Mouse (Mus musculus) cerebellum, adult 2 months (tissue): Measurements from ENCODE around the gene Svep1. TPM values are rescaled to one million over a fixed set of nuclear protein-coding genes. Genes with fewer than 3 reads are reported as not detected.

Experiments used
- DNase-seq, 2 experiments: peaks; one replicate each; pipeline ENCODE4 v3.0.0; 2021
- H3K27ac ChIP-seq: fragments of 200-500 bp; 2 replicates; pipeline ENCODE4 v1.5.1; 2012; ENCODE audit warnings: low read length, control low read depth, inconsistent platforms; ENCODE audit not compliant: insufficient read depth
- H3K27me3 ChIP-seq: fragments of 200-500 bp; 2 replicates; pipeline ENCODE4 v1.6.1; 2012; ENCODE audit warnings: inconsistent platforms, mild to moderate bottlenecking, low read length, moderate library complexity; ENCODE audit not compliant: control insufficient read depth, insufficient read depth
- H3K4me1 ChIP-seq: fragments of 200-500 bp; 2 replicates; pipeline ENCODE4 v1.6.1; 2011; ENCODE audit warnings: low read length; ENCODE audit not compliant: control insufficient read depth, insufficient read depth
- H3K4me3 ChIP-seq: fragments of 200-500 bp; replicated peaks from 2 replicates; pipeline ENCODE3; 2011; ENCODE audit warnings: mild to moderate bottlenecking, low read depth, low read length, control low read depth; ENCODE audit not compliant: insufficient read depth
- CTCF ChIP-seq: fragments of 200-500 bp; IDR thresholded peaks from 2 replicates; pipeline ENCODE4 v1.5.1; 2011; ENCODE audit warnings: low read depth, mild to moderate bottlenecking, control low read depth, low read length, moderate library complexity, borderline replicate concordance; ENCODE audit not compliant: insufficient read depth
- POLR2A ChIP-seq: fragments of 200-500 bp; IDR thresholded peaks from 2 replicates; pipeline ENCODE4 v1.6.1; 2011; ENCODE audit warnings: low read length, control low read depth, borderline replicate concordance; ENCODE audit not compliant: insufficient read depth
- WGBS: fragments of 180-500 bp; shearing (Covaris S2); methylation state at CpG from one replicate; pipeline ENCODE4 v1.1.7; 2018; 5-methylcytosine and 5-hydroxymethylcytosine counted together
- polyA plus RNA-seq: library from polyadenylated mRNA; depleted of rRNA; stranded (reverse); fragments of >200 nt; gene quantifications from 2 replicates; pipeline ENCODE4 v1.2.3, GENCODE M21; 2012

The Svep1 gene
- polyA plus RNA-seq, 1 experiment: 10.1 TPM

GRCm38 (mm10) chr4:58210557-58211090, 4.0 kb upstream of the Svep1 start:
- H3K27me3 ChIP-seq: no peaks in the 10 kb centered on the region
- WGBS: 17% methylated on average over 5 of the region's 5 CpGs
- peak; percentile 55 to 79 for DNase-seq
- no peak overlapping the region for H3K27ac ChIP-seq
- no peak overlapping the region for H3K4me3 ChIP-seq
- peak; percentile 80 for TF ChIP-seq CTCF
- TF ChIP-seq POLR2A: no peak
- peaks cover 6% of the 10 kb centered on the region; the same call in 1 of the 2 replicates for H3K4me1 ChIP-seq

- H3K27me3 ChIP-seq: no peaks in the 10 kb centered on the region
- TF ChIP-seq POLR2A: peak; percentile 18; the same call in 1 of the 2 replicates
- TF ChIP-seq CTCF: no peak
- WGBS: under 1% methylated on average over 31 of the region's 31 CpGs
- peak overlapping the region; percentile 90 for H3K27ac ChIP-seq
- no peak for DNase-seq
- peak overlapping the region; percentile 75 for H3K4me3 ChIP-seq
- peaks cover 10% of the 10 kb centered on the region for H3K4me1 ChIP-seq
Measured at GRCm38 (mm10) chr4:58205750-58206114, 927 bp downstream of the Svep1 start.

- peak; percentile 80 to 90 for DNase-seq
- H3K27ac ChIP-seq: no peak overlapping the region
- TF ChIP-seq POLR2A (no peak), CTCF (no peak)
- peaks cover 11% of the 10 kb centered on the region for H3K4me1 ChIP-seq
- H3K27me3 ChIP-seq: no peaks in the 10 kb centered on the region
- H3K4me3 ChIP-seq: no peak overlapping the region
- 18% methylated on average over 2 of the region's 2 CpGs for WGBS
Measured at GRCm38 (mm10) chr4:58201703-58202102, 5.0 kb downstream of the Svep1 start.

- H3K27ac ChIP-seq: peak overlapping the region; percentile 6; the same call in 1 of the 2 replicates
- H3K27me3 ChIP-seq: no peaks in the 10 kb centered on the region
- TF ChIP-seq POLR2A (no peak), CTCF (no peak)
- no peak overlapping the region for H3K4me3 ChIP-seq
- H3K4me1 ChIP-seq: peaks cover 11% of the 10 kb centered on the region
- no peak for DNase-seq
- 59% methylated on average over 4 of the region's 4 CpGs for WGBS
Measured at GRCm38 (mm10) chr4:58200826-58201225, 5.8 kb downstream of the Svep1 start.

GRCm38 (mm10) chr4:58197230-58197629, 9.4 kb downstream of the Svep1 start:
- H3K27me3 ChIP-seq: no peaks in the 10 kb centered on the region
- H3K4me3 ChIP-seq: no peak overlapping the region
- H3K4me1 ChIP-seq: peaks cover 7% of the 10 kb centered on the region
- no peak for DNase-seq
- 23% methylated on average over 4 of the region's 4 CpGs for WGBS
- H3K27ac ChIP-seq: no peak overlapping the region
- TF ChIP-seq POLR2A (no peak), CTCF (no peak)

GRCm38 (mm10) chr4:58196795-58197194, 9.9 kb downstream of the Svep1 start:
- TF ChIP-seq CTCF: no peak
- no peak for TF ChIP-seq POLR2A
- H3K27me3 ChIP-seq: no peaks in the 10 kb centered on the region
- no peak overlapping the region for H3K4me3 ChIP-seq
- H3K27ac ChIP-seq: no peak overlapping the region
- 7% methylated on average over 4 of the region's 4 CpGs for WGBS
- H3K4me1 ChIP-seq: peaks cover 7% of the 10 kb centered on the region
- DNase-seq: peak in 1 of 2 experiments; percentile 60

GRCm38 (mm10) chr4:58195936-58196335, 10.7 kb downstream of the Svep1 start:
- no peaks in the 10 kb centered on the region for H3K27me3 ChIP-seq
- TF ChIP-seq CTCF (no peak), POLR2A (no peak)
- peaks cover 7% of the 10 kb centered on the region for H3K4me1 ChIP-seq
- no peak overlapping the region for H3K27ac ChIP-seq
- DNase-seq: no peak
- no peak overlapping the region for H3K4me3 ChIP-seq
- WGBS: 75% methylated on average over 2 of the region's 2 CpGs

- Histone ChIP-seq H3K27me3 (no peaks in the 10 kb centered on the region), H3K27ac (no peak overlapping the region), H3K4me1 (no peaks in the 10 kb centered on the region), H3K4me3 (no peak overlapping the region)
- no peak for TF ChIP-seq POLR2A
- TF ChIP-seq CTCF: no peak
- DNase-seq: no peak
- WGBS: 80% methylated on average over 5 of the region's 5 CpGs
Measured at GRCm38 (mm10) chr4:58189281-58189680, 17.4 kb downstream of the Svep1 start.

GRCm38 (mm10) chr4:58185401-58185800, 21.3 kb downstream of the Svep1 start:
- no peak for TF ChIP-seq POLR2A
- TF ChIP-seq CTCF: no peak
- DNase-seq: no peak
- 81% methylated on average over 3 of the region's 3 CpGs for WGBS
- H3K4me1 ChIP-seq: no peaks in the 10 kb centered on the region
- H3K27ac ChIP-seq: no peak overlapping the region
- H3K4me3 ChIP-seq: no peak overlapping the region
- H3K27me3 ChIP-seq: no peaks in the 10 kb centered on the region
